Mouse (Mus musculus) bone marrow macrophage, adult 2 months (primary cell): Measurements from ENCODE around the gene Gria3. TPM values are rescaled to one million over a fixed set of nuclear protein-coding genes. Genes with fewer than 3 reads are reported as not detected.

Experiments
- H3K27ac ChIP-seq: 2 replicates; pipeline ENCODE4 v1.5.1; 2012; ENCODE audit warnings: low read depth, low read length; ENCODE audit not compliant: insufficient read depth
- H3K4me1 ChIP-seq: 2 replicates; pipeline ENCODE4 v1.6.1; 2012; ENCODE audit warnings: low read length; ENCODE audit not compliant: control insufficient read depth, insufficient read depth
- H3K4me3 ChIP-seq: 2 replicates; pipeline ENCODE4 v1.5.1; 2012; ENCODE audit warnings: mild to moderate bottlenecking, low read length, moderate library complexity; ENCODE audit not compliant: insufficient read depth
- CTCF ChIP-seq: IDR thresholded peaks from 2 replicates; pipeline ENCODE4 v1.5.1; 2012; ENCODE audit warnings: low read depth, mild to moderate bottlenecking, low read length, moderate library complexity
- POLR2A ChIP-seq: IDR thresholded peaks from 2 replicates; pipeline ENCODE4 v1.6.1; 2012; ENCODE audit warnings: mild to moderate bottlenecking, low read depth, low read length, borderline replicate concordance
- polyA plus RNA-seq: library from polyadenylated mRNA; stranded (reverse); fragments of >200 nt; gene quantifications from 2 replicates; pipeline ENCODE4 v1.2.4, GENCODE M21; 2012; ENCODE audit not compliant: missing spikeins, insufficient read depth, insufficient read length

Gria3 gene
- polyA plus RNA-seq = 0.36 and 0.39 TPM in 2 replicates

GRCm38 (mm10) chrX:41400058-41400904, at the start of gene Gria3:
Gene Gria3 (plus strand): TSS chrX:41400854.
- TF ChIP-seq POLR2A (no peak), CTCF (no peak)
- Histone ChIP-seq H3K4me1 (no peaks in the 10 kb centered on the region), H3K4me3 (peak within 1 kb of the TSS; percentile 25)

DNA sequence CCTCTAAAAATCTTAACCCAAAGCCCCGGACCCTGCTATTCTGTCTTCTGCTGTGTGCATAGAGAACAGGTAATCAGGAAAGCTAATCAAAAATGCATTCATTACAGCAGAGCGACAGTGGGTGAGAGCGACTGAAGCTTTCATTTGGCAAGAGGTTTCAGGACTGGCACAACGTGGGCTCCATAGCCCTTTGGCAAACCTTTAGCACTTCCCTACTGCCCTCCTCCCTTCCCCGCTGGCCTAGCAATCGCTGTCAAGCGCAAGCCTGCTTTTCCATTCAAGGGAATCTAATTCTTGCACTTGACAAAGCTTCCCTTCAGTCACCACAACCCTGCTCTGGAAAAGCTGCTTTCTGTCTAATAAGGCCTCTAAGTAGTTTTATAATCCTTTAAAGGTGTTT, 13.6 kb upstream of the Gria3 start:
- Histone ChIP-seq H3K27ac (no peak overlapping the region), H3K4me1 (no peaks in the 10 kb centered on the region), H3K4me3 (no peak overlapping the region)
- TF ChIP-seq POLR2A (no peak), CTCF (no peak)

More at GRCm38 (mm10) chrX:41400058-41400904, at the start of gene Gria3:
- no peak within 1 kb of the TSS for H3K27ac ChIP-seq

- H3K4me1 ChIP-seq = no peaks in the 10 kb centered on the region
- H3K4me3 ChIP-seq = no peak overlapping the region
- no peak for TF ChIP-seq POLR2A
- no peak for TF ChIP-seq CTCF
- no peak overlapping the region for H3K27ac ChIP-seq
Measured at GRCm38 (mm10) chrX:41389079-41389478, 11.6 kb upstream of the Gria3 start.

- Histone ChIP-seq H3K4me1 (no peaks in the 10 kb centered on the region), H3K27ac (no peak overlapping the region), H3K4me3 (no peak overlapping the region)
- TF ChIP-seq CTCF (no peak), POLR2A (no peak)
Measured at GRCm38 (mm10) chrX:41398482-41398881, 2.2 kb upstream of the Gria3 start.

- no peak overlapping the region for H3K27ac ChIP-seq
- H3K4me3 ChIP-seq = peak overlapping the region; percentile 25
- no peaks in the 10 kb centered on the region for H3K4me1 ChIP-seq
- no peak for TF ChIP-seq POLR2A
- no peak for TF ChIP-seq CTCF
Measured at GRCm38 (mm10) chrX:41401186-41401585, 532 bp downstream of the Gria3 start.

DNA sequence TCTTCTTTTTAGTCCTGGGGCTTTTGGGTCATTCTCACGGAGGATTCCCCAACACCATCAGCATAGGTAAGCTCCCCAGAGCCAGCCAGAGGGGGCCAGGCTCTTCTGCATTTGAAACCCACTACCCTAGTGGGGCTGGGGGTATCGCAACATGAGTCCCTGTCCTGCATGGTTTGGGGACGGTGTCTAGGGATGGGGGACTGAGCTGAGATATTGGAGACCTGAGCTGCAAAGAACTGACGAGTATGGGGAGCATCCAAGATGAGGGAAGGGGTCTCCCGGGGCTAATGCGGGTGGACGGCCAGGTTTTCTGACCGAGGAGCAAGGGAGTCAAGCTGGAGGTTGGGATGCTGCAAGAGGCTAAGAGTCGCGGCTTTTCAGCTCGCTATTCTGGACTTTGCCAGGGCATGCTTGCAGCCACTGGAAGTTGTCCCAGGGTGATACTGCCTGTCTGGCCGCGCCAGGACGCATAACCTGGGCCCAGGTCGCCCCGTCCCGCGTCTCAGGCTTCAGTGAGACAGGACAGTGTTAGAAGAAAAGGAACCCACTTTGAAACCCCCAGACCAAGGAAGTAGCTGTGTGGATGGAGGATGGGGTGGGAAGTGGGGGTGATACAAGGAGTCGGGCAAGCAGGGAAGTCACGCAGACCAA, 1.1 kb downstream of the Gria3 start:
- Histone ChIP-seq H3K4me1 (no peaks in the 10 kb centered on the region), H3K4me3 (peak overlapping the region; percentile 25), H3K27ac (no peak overlapping the region)
- TF ChIP-seq POLR2A (no peak), CTCF (no peak)

DNA sequence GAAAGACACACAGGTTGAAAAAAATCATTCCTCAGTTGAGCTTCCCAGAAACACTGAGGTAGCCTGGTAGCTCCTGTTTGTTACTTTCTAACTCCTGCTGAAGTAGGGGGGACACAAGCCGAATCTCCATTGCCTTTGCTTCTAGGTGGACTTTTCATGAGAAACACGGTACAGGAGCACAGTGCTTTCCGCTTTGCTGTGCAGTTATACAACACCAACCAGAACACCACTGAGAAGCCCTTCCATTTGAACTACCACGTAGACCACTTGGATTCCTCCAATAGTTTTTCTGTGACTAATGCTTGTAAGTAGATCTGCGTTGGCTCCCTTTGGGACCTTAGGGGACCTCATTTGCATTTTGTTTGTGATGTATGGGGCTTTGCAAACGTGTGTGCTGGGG, 2.0 kb downstream of the Gria3 start:
- TF ChIP-seq CTCF = no peak
- TF ChIP-seq POLR2A = no peak
- H3K4me1 ChIP-seq = no peaks in the 10 kb centered on the region
- no peak overlapping the region for H3K27ac ChIP-seq
- H3K4me3 ChIP-seq = no peak overlapping the region

- Histone ChIP-seq H3K4me1 (no peaks in the 10 kb centered on the region), H3K27ac (no peak overlapping the region), H3K4me3 (no peak overlapping the region)
- TF ChIP-seq POLR2A = no peak
- no peak for TF ChIP-seq CTCF
Measured at GRCm38 (mm10) chrX:41406288-41406687, 5.6 kb downstream of the Gria3 start.

GRCm38 (mm10) chrX:41409791-41410190, 9.1 kb downstream of the Gria3 start:
- Histone ChIP-seq H3K4me3 (no peak overlapping the region), H3K4me1 (no peaks in the 10 kb centered on the region), H3K27ac (no peak overlapping the region)
- TF ChIP-seq POLR2A = no peak
- no peak for TF ChIP-seq CTCF

- TF ChIP-seq POLR2A (no peak), CTCF (no peak)
- Histone ChIP-seq H3K4me1 (no peaks in the 10 kb centered on the region), H3K4me3 (no peak overlapping the region), H3K27ac (no peak overlapping the region)
Measured at GRCm38 (mm10) chrX:41425651-41426050, 25.0 kb downstream of the Gria3 start.
